Mouse (Mus musculus) left cerebral cortex, adult 8-10 months (tissue): Measurements from ENCODE around the gene Gm3591. TPM values are rescaled to one million over a fixed set of nuclear protein-coding genes. Genes with fewer than 3 reads are reported as not detected.
A peak's percentile ranks its signal among the peaks of the same experiment; 100 is the strongest.
"Not testable (repeated sequence)": the region's sequence is repeated elsewhere in the genome, so short reads cannot be mapped to it uniquely, and the experiment has no call there.

Source experiments
- DNase-seq, 2 experiments: peaks; one replicate each; pipeline ENCODE4 v3.0.0; 2022; ENCODE audit warnings: low spot score in 2 of 2
- total RNA-seq, 4 experiments: library from RNA; stranded (reverse); gene quantifications; 2 replicates each; pipeline ENCODE4 v1.2.4; 2022

Gm3591 gene
- total RNA-seq = 1 to 10 TPM in 1 of 4 experiments, under 1 TPM in 1, not detected in 2; 0.74 to 1.5 TPM

- DNase-seq = not testable (repeated sequence)
These were observed at the start of gene Gm3591 for GRCm38 (mm10) chr14:6412382-6412781. TSS of gene Gm3591 (minus strand) at chr14:6412482.

GRCm38 (mm10) chr14:6444511-6444910 lies 32.2 kb upstream of the Gm3591 start, which contains the start of gene Gm3594:
TSS of gene Gm3594 (minus strand) at chr14:6444611.
- DNase-seq = not testable (repeated sequence)

- not testable (repeated sequence) for DNase-seq
These were observed 28.5 kb upstream of the Gm3591 start for GRCm38 (mm10) chr14:6440774-6441173.

GRCm38 (mm10) chr14:6440206-6440605 lies 27.9 kb upstream of the Gm3591 start:
- DNase-seq = not testable (repeated sequence)

- peak; percentile 4 to 11 for DNase-seq
These were observed 14.5 kb upstream of the Gm3591 start for GRCm38 (mm10) chr14:6426766-6427165.

- DNase-seq = not testable (repeated sequence)
These were observed 14.1 kb upstream of the Gm3591 start for GRCm38 (mm10) chr14:6426353-6426752.

GRCm38 (mm10) chr14:6390219-6390618 lies 22.1 kb downstream of the Gm3591 start, which contains the start of gene Gm16440:
TSS of gene Gm16440 (minus strand) at chr14:6390319.
- DNase-seq = not testable (repeated sequence)

Other genes starting within 250 kb of the Gm3591 start
- 1 to 10 TPM in 1 of 4 experiments, under 1 TPM in 3; 0.74 to 1.5 (median 0.90) TPM for gene Gm21560, start 193.2 kb downstream of the Gm3591 start, total RNA-seq
- 1 to 10 TPM in 3 of 4 experiments, under 1 TPM in 1; 0.96 to 2.5 (median 1.9) TPM for gene Gm3411, start 125.2 kb downstream of the Gm3591 start, total RNA-seq
- not detected for gene Gm21103, start 107.6 kb downstream of the Gm3591 start, total RNA-seq
- not detected for gene Gm3618, start 68.8 kb downstream of the Gm3591 start, total RNA-seq
- not detected for gene Gm16440, start 22.2 kb downstream of the Gm3591 start, total RNA-seq
- under 1 TPM in 1 of 4 experiments, not detected in 3; 0.46 TPM for gene Gm3594, start 32.1 kb upstream of the Gm3591 start, total RNA-seq
- gene Gm8356, start 124.8 kb upstream of the Gm3591 start, total RNA-seq = not detected
- 1 to 10 TPM in 2 of 4 experiments, under 1 TPM in 2; 0.30 to 1.7 (median 0.97) TPM for gene Gm3629, start 178.1 kb upstream of the Gm3591 start, total RNA-seq
- gene Gm3460, start 209.9 kb upstream of the Gm3591 start, total RNA-seq = not detected